Mouse (Mus musculus) small intestine, adult 2 months (tissue): ENCODE data around the gene Tdgf1. TPM values are rescaled to one million over a fixed set of nuclear protein-coding genes. Genes with fewer than 3 reads are reported as not detected.
A peak's percentile ranks its signal among the peaks of the same experiment; 100 is the strongest.

Experiments used
- H3K27ac ChIP-seq: fragments of 200-500 bp; 2 replicates; pipeline ENCODE4 v1.5.1; 2012; ENCODE audit warnings: low read depth, low read length, control low read depth, inconsistent platforms; ENCODE audit not compliant: insufficient read depth
- H3K27me3 ChIP-seq: fragments of 200-500 bp; 2 replicates; pipeline ENCODE4 v1.6.1; 2012; ENCODE audit warnings: mild to moderate bottlenecking, moderate library complexity, low read length, inconsistent platforms; ENCODE audit not compliant: control insufficient read depth, insufficient read depth
- H3K36me3 ChIP-seq: fragments of 200-500 bp; 2 replicates; pipeline ENCODE4 v1.6.1; 2012; ENCODE audit warnings: mild to moderate bottlenecking, low read length, control low read depth, inconsistent platforms; ENCODE audit not compliant: control insufficient read depth, insufficient read depth
- H3K4me1 ChIP-seq: fragments of 200-500 bp; 2 replicates; pipeline ENCODE4 v1.6.1; 2012; ENCODE audit warnings: low read length, inconsistent platforms, mixed read lengths; ENCODE audit not compliant: control insufficient read depth, insufficient read depth, insufficient read length
- H3K4me3 ChIP-seq: fragments of 200-500 bp; 2 replicates; pipeline ENCODE4 v1.5.1; 2012; ENCODE audit warnings: low read depth, mild to moderate bottlenecking, control low read depth, inconsistent platforms, low read length, moderate library complexity
- CTCF ChIP-seq: fragments of 200-500 bp; IDR thresholded peaks from 2 replicates; pipeline ENCODE4 v1.5.1; 2012; ENCODE audit warnings: low read depth, mild to moderate bottlenecking, control low read depth, inconsistent platforms, low read length, moderate library complexity, mixed read lengths; ENCODE audit not compliant: insufficient replicate concordance, insufficient read length; ENCODE audit errors: extremely low read depth
- POLR2A ChIP-seq: fragments of 200-500 bp; IDR thresholded peaks from 2 replicates; pipeline ENCODE4 v1.6.1; 2012; ENCODE audit warnings: low read depth, mild to moderate bottlenecking, control low read depth, inconsistent platforms, low read length, moderate library complexity
- WGBS: fragments of 180-500 bp; shearing (Covaris S2); methylation state at CpG from one replicate; pipeline ENCODE4 v1.1.7; 2018; 5-methylcytosine and 5-hydroxymethylcytosine counted together
- polyA plus RNA-seq: library from polyadenylated mRNA; depleted of rRNA; stranded (reverse); fragments of >200 nt; gene quantifications from 2 replicates; pipeline ENCODE4 v1.2.3, GENCODE M21; 2012

The Tdgf1 gene
- polyA plus RNA-seq, 1 experiment: not detected

- no peaks in the 10 kb centered on the region for H3K27me3 ChIP-seq
- H3K27ac ChIP-seq: no peak overlapping the region
- TF ChIP-seq POLR2A (no peak), CTCF (no peak)
- no peaks in the 10 kb centered on the region for H3K36me3 ChIP-seq
- H3K4me3 ChIP-seq: no peak overlapping the region
- WGBS: 87% methylated on average over 7 of the region's 7 CpGs
- no peaks in the 10 kb centered on the region for H3K4me1 ChIP-seq
These were observed 10.0 kb downstream of the Tdgf1 start for GRCm38 (mm10) chr9:110935941-110936340.

- WGBS: 82% methylated on average over 12 of the region's 12 CpGs
- Histone ChIP-seq H3K27me3 (no peaks in the 10 kb centered on the region), H3K36me3 (no peaks in the 10 kb centered on the region), H3K4me1 (no peaks in the 10 kb centered on the region), H3K4me3 (no peak overlapping the region), H3K27ac (no peak overlapping the region)
- no peak for TF ChIP-seq POLR2A
- TF ChIP-seq CTCF: no peak
These were observed 12.0 kb downstream of the Tdgf1 start for GRCm38 (mm10) chr9:110933850-110934437.

DNA sequence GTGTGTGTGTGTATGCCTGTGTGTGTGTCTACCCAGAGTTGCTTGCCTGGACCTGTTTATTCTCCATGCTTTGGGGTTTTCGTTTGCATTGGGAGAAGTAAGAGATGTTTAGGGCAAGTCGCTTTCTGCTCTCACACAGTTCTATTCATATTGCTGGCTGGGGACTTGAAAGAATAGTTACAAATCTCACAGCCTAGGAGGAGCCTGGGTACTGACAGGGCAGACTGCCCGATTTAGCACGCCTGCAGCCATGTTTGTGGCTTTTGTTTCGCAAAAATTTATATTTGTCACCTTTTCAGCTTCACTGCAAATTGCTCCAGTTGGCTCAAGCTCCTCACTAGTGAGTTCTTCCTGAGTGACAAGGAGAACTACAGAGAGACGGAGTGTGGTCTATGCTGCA lies 14.4 kb downstream of the Tdgf1 start:
- Histone ChIP-seq H3K27ac (no peak overlapping the region), H3K36me3 (no peaks in the 10 kb centered on the region), H3K4me1 (no peaks in the 10 kb centered on the region), H3K27me3 (no peaks in the 10 kb centered on the region), H3K4me3 (no peak overlapping the region)
- 78% methylated on average over 6 of the region's 6 CpGs for WGBS
- no peak for TF ChIP-seq POLR2A
- TF ChIP-seq CTCF: no peak

- no peaks in the 10 kb centered on the region for H3K36me3 ChIP-seq
- TF ChIP-seq POLR2A: no peak
- peak; percentile 91; the same call in 1 of the 2 replicates for TF ChIP-seq CTCF
- H3K4me1 ChIP-seq: no peaks in the 10 kb centered on the region
- no peak overlapping the region for H3K4me3 ChIP-seq
- no peaks in the 10 kb centered on the region for H3K27me3 ChIP-seq
- no peak overlapping the region for H3K27ac ChIP-seq
- WGBS: 14% methylated on average over 7 of the region's 7 CpGs
These were observed 23.2 kb downstream of the Tdgf1 start for GRCm38 (mm10) chr9:110922759-110923158.

DNA sequence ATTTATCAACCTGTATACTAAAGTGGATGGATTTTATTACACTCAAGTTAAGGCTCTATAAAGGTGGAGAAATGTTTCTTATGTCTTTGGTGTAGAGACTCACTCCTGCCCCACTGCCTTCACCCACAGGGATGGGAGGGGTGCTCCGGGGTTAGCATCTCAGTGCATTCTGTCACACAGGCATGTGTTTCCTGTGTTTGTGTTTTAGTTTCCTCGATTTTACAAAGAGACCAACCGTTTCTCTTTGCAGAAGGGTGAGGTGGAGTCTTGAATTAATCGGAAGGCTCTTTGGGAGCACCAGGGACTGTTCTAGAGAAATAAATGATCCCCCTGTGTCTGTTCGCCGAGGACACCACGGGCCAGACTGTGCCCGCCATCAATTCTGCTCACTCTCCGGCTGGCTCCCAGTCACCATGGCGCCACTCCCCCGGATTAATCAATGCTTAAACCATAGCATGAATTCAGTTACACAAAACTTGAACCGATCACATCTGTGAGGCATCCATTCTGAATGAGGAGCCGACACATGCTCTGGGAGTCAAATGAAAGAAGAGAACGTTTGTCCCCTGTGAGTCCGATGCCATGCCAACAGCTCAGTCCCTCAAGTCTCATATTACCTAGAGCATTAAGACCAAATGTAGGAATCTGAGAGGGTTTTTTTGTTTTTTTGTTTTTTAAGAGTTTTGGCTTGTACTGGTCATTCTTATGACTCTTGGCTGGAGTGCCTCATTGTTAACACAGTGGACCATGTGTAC lies 25.1 kb downstream of the Tdgf1 start:
- TF ChIP-seq CTCF: no peak
- TF ChIP-seq POLR2A: no peak
- Histone ChIP-seq H3K4me3 (no peak overlapping the region), H3K36me3 (no peaks in the 10 kb centered on the region), H3K27me3 (no peaks in the 10 kb centered on the region), H3K27ac (no peak overlapping the region), H3K4me1 (no peaks in the 10 kb centered on the region)
- WGBS: 63% methylated on average over 15 of the region's 15 CpGs

GRCm38 (mm10) chr9:110916786-110917185 lies 29.2 kb downstream of the Tdgf1 start, which contains the start of gene Fam240a:
Gene Fam240a, minus strand, starts transcription at chr9:110916861.
- H3K4me3 ChIP-seq: no peak within 1 kb of the TSS
- no peak within 1 kb of the TSS for H3K27ac ChIP-seq
- H3K27me3 ChIP-seq: no peaks in the 10 kb centered on the region
- H3K36me3 ChIP-seq: no peaks in the 10 kb centered on the region
- H3K4me1 ChIP-seq: no peaks in the 10 kb centered on the region
- WGBS: 80% methylated on average over 7 of the region's 7 CpGs
- no peak for TF ChIP-seq CTCF
- no peak for TF ChIP-seq POLR2A

DNA sequence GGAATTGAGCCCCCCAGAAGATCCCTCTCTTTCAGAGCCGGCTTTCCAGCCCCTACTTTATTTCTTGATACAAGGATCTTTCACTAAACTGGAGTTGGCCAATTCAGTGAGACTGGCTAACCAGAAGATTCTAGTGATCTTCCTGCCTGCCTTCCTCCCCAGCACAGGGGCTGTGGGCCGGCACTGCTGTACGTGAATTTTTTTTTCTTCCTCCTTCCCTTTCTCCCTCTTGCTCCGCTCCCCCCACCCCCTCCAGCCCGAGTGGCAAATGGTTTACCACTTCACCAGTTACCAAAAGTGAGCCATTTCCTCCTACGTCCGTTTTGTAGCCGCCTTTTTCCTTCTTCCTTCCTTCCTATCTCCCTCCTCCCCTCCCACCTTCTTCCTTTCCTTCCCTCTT lies 30.5 kb downstream of the Tdgf1 start:
- Histone ChIP-seq H3K27ac (no peak overlapping the region), H3K36me3 (no peaks in the 10 kb centered on the region), H3K4me3 (no peak overlapping the region), H3K4me1 (no peaks in the 10 kb centered on the region), H3K27me3 (no peaks in the 10 kb centered on the region)
- 55% methylated on average over 8 of the region's 8 CpGs for WGBS
- TF ChIP-seq POLR2A (no peak), CTCF (no peak)
